Mouse (Mus musculus): Measurements from ENCODE around the gene Gnat1.

GRCm38 (mm10) chr9:107714221-107714952 is 34.9 kb upstream of the Gnat1 start:
- TF ChIP-seq HCFC1 (IDR thresholded peaks at IDR 0.05; ENCODE audit: borderline replicate concordance, insufficient read depth, low read length): no peak
- TF ChIP-seq ZC3H11A (IDR thresholded peaks at IDR 0.05; ENCODE audit: borderline replicate concordance, low read depth, low read length): no peak
- TF ChIP-seq CHD2 (IDR thresholded peaks at IDR 0.05; ENCODE audit: low read depth, low read length): no peak
- TF ChIP-seq MAFK (IDR thresholded peaks at IDR 0.05; ENCODE audit: insufficient read depth, low read depth, low read length): no peak
- no peak for TF ChIP-seq ZNF384 (IDR thresholded peaks at IDR 0.05; ENCODE audit: low read depth, low read length)

Data from ES-E14 (cell line).